Mouse (Mus musculus) left cerebral cortex, adult 18-20 months (tissue): ENCODE data around the gene Atp6v1f. TPM values are rescaled to one million over a fixed set of nuclear protein-coding genes. Genes with fewer than 3 reads are reported as not detected.

Experiments used
- DNase-seq, 2 experiments: peaks; one replicate each; pipeline ENCODE4 v3.0.0; 2021 to 2022; ENCODE audit warnings: low spot score in 2 of 2, mixed read lengths in 1 of 2
- total RNA-seq, 2 experiments: library from RNA; stranded (reverse); gene quantifications; 2 replicates each; pipeline ENCODE4 v1.2.3; 2021

Gene Atp6v1f
- total RNA-seq, 2 experiments from 2014 or later: 262 TPM

DNA sequence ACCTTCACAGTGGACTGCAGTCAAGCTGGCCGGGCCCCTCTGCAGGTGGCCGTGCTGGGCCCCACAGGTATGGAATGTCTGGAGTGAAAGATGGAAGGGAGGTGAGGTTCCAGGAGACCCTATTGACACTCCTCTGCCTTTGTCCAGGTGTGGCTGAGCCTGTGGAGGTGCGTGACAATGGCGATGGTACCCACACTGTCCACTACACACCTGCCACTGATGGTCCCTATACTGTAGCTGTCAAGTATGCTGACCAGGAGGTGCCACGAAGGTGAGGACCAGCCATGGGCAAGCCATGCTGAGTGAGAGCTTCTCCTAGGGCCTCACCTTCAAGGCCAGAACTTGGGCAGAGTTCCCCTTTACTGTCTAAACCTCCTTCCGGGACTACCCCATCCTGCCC is 16.9 kb upstream of the Atp6v1f start:
- DNase-seq: no peak

GRCm38 (mm10) chr6:29461502-29461901 is 6.0 kb upstream of the Atp6v1f start:
- DNase-seq: no peak

DNA sequence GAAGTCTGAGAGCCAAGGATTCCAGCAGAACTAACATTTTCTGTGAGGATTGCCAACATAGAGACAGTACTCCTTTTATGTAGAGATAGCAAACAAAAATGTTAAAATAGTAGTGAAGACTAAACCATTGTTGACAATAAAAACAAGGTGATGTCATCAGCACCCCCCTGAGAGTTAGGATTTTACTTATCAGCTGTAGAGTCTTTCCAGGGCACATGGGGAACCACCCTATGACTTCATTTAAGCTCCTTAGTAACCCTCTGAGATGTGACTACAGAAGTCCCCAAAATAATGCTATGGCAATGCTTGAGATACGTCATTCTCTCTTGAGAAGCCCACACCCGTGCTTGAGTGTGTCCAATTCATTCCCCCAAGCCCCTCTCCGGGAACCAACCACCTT is 4.1 kb upstream of the Atp6v1f start:
- no peak for DNase-seq

DNA sequence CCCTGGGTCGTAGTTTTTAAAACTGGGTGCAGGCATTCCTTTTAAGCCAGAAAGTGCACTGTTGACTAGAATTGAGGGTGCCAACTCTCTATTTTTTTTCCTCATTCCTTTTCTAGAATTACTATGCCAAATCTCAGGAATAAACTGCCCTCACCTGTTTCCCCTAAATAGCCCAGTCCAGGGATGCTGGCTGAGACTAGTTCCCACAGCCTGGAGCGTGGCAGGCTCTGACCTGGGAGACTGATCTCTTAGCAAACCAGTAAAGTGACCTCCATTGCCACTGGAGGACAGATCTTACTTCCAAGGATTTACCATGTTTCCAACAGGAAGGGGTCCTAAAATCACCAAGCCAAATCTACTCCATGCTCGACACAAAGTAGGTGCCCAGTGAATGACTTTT is 1.3 kb downstream of the Atp6v1f start:
- DNase-seq: no peak

DNA sequence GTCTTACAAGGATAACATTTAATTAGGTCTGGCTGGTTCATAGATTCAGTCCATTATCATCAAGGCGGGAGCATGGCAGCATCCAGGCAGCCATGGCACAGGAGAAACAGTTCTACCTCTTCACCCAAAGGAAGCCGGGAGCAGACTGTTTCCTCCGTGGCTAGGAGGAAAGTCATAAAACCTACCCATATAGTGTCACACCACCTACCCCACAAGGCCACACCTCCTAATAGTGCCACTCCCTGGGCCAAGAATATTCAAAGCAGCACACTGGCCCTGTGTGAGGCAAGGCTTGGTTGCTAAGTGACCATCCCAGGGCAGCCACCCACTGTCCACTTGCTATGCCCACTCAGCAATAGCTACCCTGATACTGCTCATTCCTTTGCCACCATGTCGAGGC is 3.6 kb downstream of the Atp6v1f start, which contains the start of gene Atp6v1fnb:
Gene Atp6v1fnb (plus strand): TSS at position 301 of the 400 bp plus-strand sequence.
- no peak for DNase-seq

GRCm38 (mm10) chr6:29473941-29474691 is 6.6 kb downstream of the Atp6v1f start:
- peak; percentile 74 to 79 for DNase-seq

DNA sequence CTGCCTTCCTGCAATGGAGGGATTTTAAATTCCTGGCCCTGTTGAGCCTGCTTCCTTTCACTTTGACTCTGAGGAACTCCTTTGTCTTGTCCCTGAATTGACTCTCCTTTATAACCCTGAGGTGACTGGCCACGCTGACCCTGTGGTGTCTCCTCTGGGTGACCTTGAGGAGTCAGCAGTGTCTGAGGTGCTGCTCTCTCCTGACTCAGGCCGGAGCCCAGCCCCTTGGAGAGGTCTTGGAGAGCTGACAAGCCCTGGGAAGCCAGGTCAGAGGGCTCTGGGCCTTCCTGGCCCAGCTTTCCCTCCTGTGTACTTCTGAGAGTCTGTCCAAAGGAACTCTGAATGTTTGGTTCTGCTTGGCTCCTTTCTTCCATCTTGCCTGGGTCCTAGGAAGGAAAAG is 7.2 kb downstream of the Atp6v1f start:
- DNase-seq: no peak

DNA sequence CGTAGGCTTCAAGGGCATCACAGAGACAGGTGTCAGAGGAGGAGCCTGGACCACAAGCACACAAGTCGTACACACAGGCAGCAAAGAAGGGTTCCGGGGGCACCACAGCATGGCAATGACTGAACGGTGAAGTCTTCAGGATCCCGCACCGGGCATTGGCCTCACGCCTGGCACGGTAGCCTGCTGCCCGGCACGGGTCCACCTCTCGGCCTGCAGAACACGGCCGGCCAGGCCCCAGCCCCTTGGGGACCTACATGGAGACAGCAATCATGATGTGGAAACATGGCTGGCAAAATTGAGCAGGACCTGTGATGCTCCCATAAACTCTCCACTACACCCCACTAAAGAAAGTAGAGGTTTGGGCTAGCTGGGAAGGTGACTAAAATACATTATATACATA is 15.2 kb downstream of the Atp6v1f start:
- DNase-seq: no peak

GRCm38 (mm10) chr6:29484716-29485559 is 17.4 kb downstream of the Atp6v1f start:
- DNase-seq: peak; percentile 19 to 60

DNA sequence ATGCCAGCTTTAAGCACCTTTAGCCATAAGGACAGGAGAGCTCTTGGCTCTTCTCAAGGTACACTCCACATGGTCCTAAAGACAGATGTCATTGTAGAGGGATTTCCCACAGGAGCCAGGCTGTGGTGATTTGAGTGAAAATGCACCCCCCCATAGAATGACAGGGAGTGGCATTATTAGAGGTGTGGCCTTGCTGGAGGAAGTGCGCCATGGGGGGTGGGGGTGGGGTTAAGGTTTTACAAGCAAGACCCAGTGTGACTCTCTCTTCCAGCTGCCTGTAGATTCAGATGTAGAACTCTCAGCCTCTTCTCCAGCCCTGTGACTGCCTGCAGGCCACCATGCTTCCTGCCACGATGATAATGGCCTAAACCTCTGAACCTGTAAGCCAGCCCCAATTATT is 18.4 kb downstream of the Atp6v1f start:
- DNase-seq: no peak

GRCm38 (mm10) chr6:29494101-29494500 is 26.6 kb downstream of the Atp6v1f start:
- no peak for DNase-seq

DNA sequence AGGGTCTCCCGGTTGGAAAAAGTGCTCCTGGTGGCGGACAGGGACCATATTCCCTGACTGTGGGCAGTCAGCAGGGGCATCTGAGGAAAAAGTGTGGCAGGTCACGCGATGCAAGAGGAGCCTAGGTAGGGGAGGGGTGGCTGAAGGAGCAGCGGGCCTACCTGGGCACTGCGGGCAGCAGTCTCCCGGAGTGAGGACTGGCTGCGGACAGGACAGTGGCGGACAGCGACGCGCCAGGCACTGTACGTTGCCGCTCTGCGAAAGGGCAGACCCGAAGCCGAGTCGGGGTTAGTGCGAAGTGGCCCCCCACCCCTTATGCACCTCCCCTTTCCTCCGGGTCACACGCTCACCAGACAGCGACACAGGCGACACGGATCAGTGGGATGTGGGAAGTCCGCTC is 28.8 kb downstream of the Atp6v1f start:
- no peak for DNase-seq

DNA sequence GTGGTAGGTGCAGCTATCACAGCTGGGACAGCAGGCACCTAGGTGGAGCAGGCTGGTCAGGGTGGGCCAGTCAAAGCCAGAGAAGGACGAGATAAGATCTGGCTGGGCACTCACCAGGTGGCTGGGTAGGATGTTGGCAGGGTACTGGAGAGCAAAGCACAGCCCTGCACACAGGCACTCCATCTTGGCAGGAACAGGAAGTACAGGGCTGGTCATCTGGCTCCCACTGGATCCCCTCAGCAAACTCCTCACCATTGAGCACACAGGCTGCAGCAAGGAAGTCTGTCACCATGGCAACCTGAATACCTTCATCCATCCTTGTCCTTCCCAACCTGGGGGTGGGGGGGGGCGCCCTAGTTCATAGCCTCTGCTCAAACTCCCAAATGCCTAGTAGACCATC is 30.3 kb downstream of the Atp6v1f start:
- no peak for DNase-seq

DNA sequence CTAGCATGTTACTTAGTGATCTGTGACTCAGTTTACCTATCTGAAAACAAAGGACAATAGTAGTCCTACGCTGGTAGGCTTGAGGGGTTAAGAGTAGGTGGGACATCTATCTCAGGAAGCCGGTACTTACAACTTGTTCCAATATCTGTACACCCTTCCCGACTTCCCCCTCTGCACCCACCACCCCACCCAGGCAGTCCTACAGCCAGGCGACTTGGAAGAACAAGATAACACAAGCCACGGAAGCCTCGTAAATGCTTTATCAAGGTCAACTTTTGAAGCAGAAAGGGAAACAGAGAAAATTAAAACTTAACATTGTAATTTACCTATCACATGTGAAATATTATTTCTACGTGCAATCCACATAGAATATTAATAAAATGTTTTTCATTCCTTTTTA is 32.7 kb downstream of the Atp6v1f start:
- no peak for DNase-seq

GRCm38 (mm10) chr6:29500810-29501209 is 33.3 kb downstream of the Atp6v1f start:
- no peak for DNase-seq

- no peak for DNase-seq
These were observed 34.1 kb downstream of the Atp6v1f start for GRCm38 (mm10) chr6:29501599-29501998.

DNA sequence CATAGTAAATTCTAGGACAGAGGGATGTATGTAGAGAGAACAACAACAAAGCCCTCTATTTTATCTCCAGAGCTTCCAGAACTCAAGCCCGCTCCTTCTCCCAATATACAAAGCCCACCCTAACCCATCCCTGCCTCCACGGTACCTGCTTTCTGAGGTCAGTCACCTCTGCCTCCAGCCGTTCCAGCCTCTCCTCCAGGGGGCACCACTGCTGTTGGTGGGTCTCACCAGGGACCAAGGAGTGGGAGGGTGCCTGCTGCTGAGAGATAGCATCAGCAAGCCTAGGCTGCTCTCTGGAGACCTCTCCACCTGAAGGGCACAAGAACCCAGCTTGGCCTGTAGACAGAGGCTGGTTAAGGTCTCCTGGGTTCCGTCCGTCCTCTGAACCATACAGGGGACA is 38.0 kb downstream of the Atp6v1f start:
- no peak for DNase-seq

GRCm38 (mm10) chr6:29506834-29507233 is 39.3 kb downstream of the Atp6v1f start:
- no peak for DNase-seq

DNA sequence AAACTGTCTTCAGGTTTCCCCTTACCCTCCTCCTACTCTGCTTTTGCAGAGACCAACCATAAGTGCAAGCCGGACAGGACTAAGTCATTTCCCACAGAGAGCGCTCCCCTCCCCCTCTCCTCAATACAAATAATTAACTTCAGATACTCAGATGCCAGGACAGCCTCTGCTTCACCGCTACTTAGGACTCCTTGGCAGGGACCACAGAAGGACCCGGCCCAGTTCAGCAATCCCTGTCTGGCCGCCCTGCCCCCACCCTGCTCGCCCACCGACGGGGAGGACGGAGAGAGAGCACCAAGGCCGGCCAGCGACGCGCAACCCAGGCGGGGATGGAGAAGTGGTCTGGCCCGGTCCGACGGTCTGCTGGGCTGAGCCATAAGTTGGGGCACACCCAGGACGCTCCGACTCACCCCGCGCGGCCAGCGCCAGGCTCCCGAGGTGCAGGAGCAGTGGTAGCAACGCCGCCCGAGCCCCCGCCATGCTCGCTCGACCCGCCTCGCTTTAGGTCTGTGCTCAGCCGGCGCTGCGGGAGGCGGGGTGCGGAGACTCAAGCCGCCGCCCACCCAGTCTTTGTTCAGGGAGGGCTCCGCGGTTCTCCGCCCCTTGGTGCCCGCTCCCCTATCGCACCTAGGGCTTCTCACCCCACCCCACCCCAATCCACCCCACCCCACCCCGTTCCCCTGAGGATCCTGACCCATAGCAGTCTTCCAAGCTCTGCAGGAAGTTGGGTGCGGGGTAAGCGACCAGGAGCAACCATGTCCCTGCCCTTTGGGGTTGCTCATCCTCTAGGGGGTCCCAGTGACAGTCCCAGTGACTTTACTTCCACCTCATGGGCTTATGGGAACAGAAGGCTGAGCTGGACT is 40.2 kb downstream of the Atp6v1f start, which contains the start of gene Kcp:
Gene Kcp (minus strand): TSS at position 506 of the 863 bp plus-strand sequence.
- DNase-seq: no peak

GRCm38 (mm10) chr6:29509086-29509485 is 41.6 kb downstream of the Atp6v1f start:
- no peak for DNase-seq

- no peak for DNase-seq
These were observed 45.8 kb downstream of the Atp6v1f start for GRCm38 (mm10) chr6:29513284-29513683.
